In genomic region chr3:132096296-132096695, GRCm38 (mm10) we compare ENCODE assay signal across 22 mouse cellular contexts. TPM values are rescaled to one million over a fixed set of nuclear protein-coding genes. Genes with fewer than 3 reads are reported as not detected.
DNase-seq lines count a peak whose midpoint lies in the region; ATAC-seq lines count a peak whose summit lies in the region.
"Had no signal": no experiment of that assay in that cellular context is flagged by ENCODE, and none has a peak within 500 bp of the region (broad histone marks: within the 10 kb centered on the region; RNA-seq: fewer than 3 reads in every experiment).

No protein-coding gene starts in this region.

- WGBS in embryonic facial prominence, embryonic 14.5 days, result 68% methylated on average over 6 of the region's 6 CpGs
- WGBS in embryonic facial prominence, embryonic 10.5 days, result 86% methylated on average over 6 of the region's 6 CpGs
- WGBS in kidney, embryonic 15.5 days, result 59% methylated on average over 6 of the region's 6 CpGs
- WGBS in midbrain, embryonic 14.5 days, result 80% methylated on average over 6 of the region's 6 CpGs
- WGBS in midbrain, embryonic 16.5 days, result 80% methylated on average over 6 of the region's 6 CpGs

- H3K36me3 ChIP-seq in embryonic facial prominence, embryonic 14.5 days (ENCODE audit: control insufficient read depth, insufficient read depth, low read length), result no peaks in the 10 kb centered on the region
- H3K36me3 ChIP-seq in embryonic facial prominence, embryonic 10.5 days (replicated peaks), result no peaks in the 10 kb centered on the region
- H3K36me3 ChIP-seq in kidney, embryonic 15.5 days, result no peaks in the 10 kb centered on the region
- H3K36me3 ChIP-seq in midbrain, embryonic 14.5 days (ENCODE audit: control insufficient read depth, insufficient read depth, low read length), result no peaks in the 10 kb centered on the region
- no peaks in the 10 kb centered on the region for H3K36me3 ChIP-seq in midbrain, embryonic 16.5 days (ENCODE audit: control insufficient read depth, insufficient read depth, low read length)
- H3K36me3 ChIP-seq: embryonic facial prominence, embryonic 13.5 days; heart, embryonic 15.5 days; hindbrain, embryonic 10.5 days; liver, embryonic 13.5 days; midbrain, embryonic 15.5 days had no signal

- peak; percentile 56 for DNase-seq in embryonic facial prominence, embryonic 14.5 days (ENCODE audit: low spot score)
- no peak for DNase-seq in embryonic facial prominence, embryonic 10.5 days (ENCODE audit: low spot score)
- DNase-seq in kidney, adult 11 months, result peak; percentile 43
- no peak for DNase-seq in midbrain, embryonic 14.5 days
- peak; percentile 47 to 56 for DNase-seq in kidney, postnatal 4 days
- DNase-seq in layer of hippocampus, postnatal 14 days (ENCODE audit: low spot score in 2 of 2), result no peak
- DNase-seq: cerebellum, adult 2 months; gastrocnemius, adult 2 months; layer of hippocampus, postnatal 36 days; liver, embryonic 13.5 days; lung, postnatal 14 days; right cerebral cortex, postnatal 25 days; thymus, adult 18-20 months had no signal

- no peaks in the 10 kb centered on the region for H3K27me3 ChIP-seq in embryonic facial prominence, embryonic 14.5 days (replicated peaks; ENCODE audit: control insufficient read depth, insufficient read depth, low read length)
- H3K27me3 ChIP-seq in embryonic facial prominence, embryonic 10.5 days (replicated peaks; ENCODE audit: low read depth, poor library complexity, severe bottlenecking), result no peaks in the 10 kb centered on the region
- no peaks in the 10 kb centered on the region for H3K27me3 ChIP-seq in kidney, embryonic 15.5 days
- no peaks in the 10 kb centered on the region for H3K27me3 ChIP-seq in midbrain, embryonic 14.5 days (ENCODE audit: control insufficient read depth, insufficient read depth, low read length)
- no peaks in the 10 kb centered on the region for H3K27me3 ChIP-seq in midbrain, embryonic 16.5 days (ENCODE audit: control insufficient read depth, insufficient read depth, low read depth, low read length)
- H3K27me3 ChIP-seq: embryonic facial prominence, embryonic 13.5 days; heart, embryonic 15.5 days; limb, embryonic 13.5 days; liver, embryonic 13.5 days; megakaryocyte, embryonic 14.5 days; midbrain, embryonic 15.5 days had no signal

- H3K4me1 ChIP-seq in embryonic facial prominence, embryonic 14.5 days (ENCODE audit: control insufficient read depth, insufficient read depth, low read length), result no peaks in the 10 kb centered on the region
- H3K4me1 ChIP-seq in embryonic facial prominence, embryonic 10.5 days, result no peaks in the 10 kb centered on the region
- no peaks in the 10 kb centered on the region for H3K4me1 ChIP-seq in kidney, embryonic 15.5 days
- no peaks in the 10 kb centered on the region for H3K4me1 ChIP-seq in midbrain, embryonic 14.5 days (ENCODE audit: control insufficient read depth, insufficient read depth, low read length)
- no peaks in the 10 kb centered on the region for H3K4me1 ChIP-seq in midbrain, embryonic 16.5 days (ENCODE audit: control insufficient read depth, insufficient read depth, low read length)
- H3K4me1 ChIP-seq: heart, embryonic 15.5 days; hindbrain, embryonic 10.5 days; limb, embryonic 13.5 days; liver, embryonic 13.5 days; megakaryocyte, embryonic 14.5 days; midbrain, embryonic 15.5 days had no signal

- ATAC-seq in embryonic facial prominence, embryonic 14.5 days (ENCODE audit: low read depth), result no peak
- ATAC-seq in kidney, embryonic 15.5 days (replicated peaks; ENCODE audit: low FRiP score), result no peak
- peak; percentile 27; the same call in 1 of the 2 replicates for ATAC-seq in midbrain, embryonic 14.5 days (ENCODE audit: low FRiP score, low TSS enrichment)
- ATAC-seq in midbrain, embryonic 16.5 days, result no peak
- ATAC-seq: midbrain, embryonic 15.5 days had no signal

- no peak overlapping the region for H3K27ac ChIP-seq in embryonic facial prominence, embryonic 14.5 days (replicated peaks; ENCODE audit: low read depth, low read length)
- H3K27ac ChIP-seq in embryonic facial prominence, embryonic 10.5 days (replicated peaks), result no peak overlapping the region
- H3K27ac ChIP-seq in kidney, embryonic 15.5 days, result no peak overlapping the region
- H3K27ac ChIP-seq in midbrain, embryonic 14.5 days (replicated peaks; ENCODE audit: low read depth, low read length), result no peak overlapping the region
- no peak overlapping the region for H3K27ac ChIP-seq in midbrain, embryonic 16.5 days (ENCODE audit: low read length)
- H3K27ac ChIP-seq: embryonic facial prominence, embryonic 13.5 days; gastrocnemius, adult 2 months; heart, embryonic 15.5 days; hindbrain, embryonic 10.5 days; limb, embryonic 13.5 days; liver, embryonic 13.5 days; midbrain, embryonic 15.5 days had no signal

- H3K4me2 ChIP-seq in embryonic facial prominence, embryonic 14.5 days (ENCODE audit: low read depth, low read length), result no peak overlapping the region
- H3K4me2 ChIP-seq in kidney, embryonic 15.5 days, result no peak overlapping the region
- no peak overlapping the region for H3K4me2 ChIP-seq in midbrain, embryonic 14.5 days (ENCODE audit: low read length)
- no peak overlapping the region for H3K4me2 ChIP-seq in midbrain, embryonic 16.5 days (ENCODE audit: low read length)
- H3K4me2 ChIP-seq: embryonic facial prominence, embryonic 13.5 days; heart, embryonic 15.5 days; limb, embryonic 13.5 days; liver, embryonic 13.5 days; midbrain, embryonic 15.5 days had no signal

- H3K9me3 ChIP-seq in embryonic facial prominence, embryonic 14.5 days (ENCODE audit: control insufficient read depth, low read length), result 0 out of 2 replicates have a peak, but pooled peaks cover 3% of the 10 kb centered on the region
- H3K9me3 ChIP-seq in embryonic facial prominence, embryonic 10.5 days, result no peaks in the 10 kb centered on the region
- H3K9me3 ChIP-seq in kidney, embryonic 15.5 days (replicated peaks), result no peaks in the 10 kb centered on the region
- H3K9me3 ChIP-seq in midbrain, embryonic 14.5 days (ENCODE audit: control insufficient read depth, low read length), result no peaks in the 10 kb centered on the region
- H3K9me3 ChIP-seq in midbrain, embryonic 16.5 days (replicated peaks; ENCODE audit: control insufficient read depth, low read length, poor library complexity, severe bottlenecking), result no peaks in the 10 kb centered on the region
- H3K9me3 ChIP-seq: embryonic facial prominence, embryonic 13.5 days; heart, embryonic 15.5 days; limb, embryonic 13.5 days; liver, embryonic 13.5 days; midbrain, embryonic 15.5 days had no signal

- H3K4me3 ChIP-seq in embryonic facial prominence, embryonic 14.5 days (ENCODE audit: low read depth, low read length), result no peak overlapping the region
- no peak overlapping the region for H3K4me3 ChIP-seq in embryonic facial prominence, embryonic 10.5 days
- no peak overlapping the region for H3K4me3 ChIP-seq in kidney, embryonic 15.5 days (replicated peaks)
- no peak overlapping the region for H3K4me3 ChIP-seq in midbrain, embryonic 14.5 days (replicated peaks; ENCODE audit: low read depth, low read length)
- H3K4me3 ChIP-seq in midbrain, embryonic 16.5 days (ENCODE audit: low read depth, low read length), result no peak overlapping the region
- H3K4me3 ChIP-seq: embryonic facial prominence, embryonic 13.5 days; gastrocnemius, adult 2 months; heart, embryonic 15.5 days; hindbrain, embryonic 10.5 days; limb, embryonic 13.5 days; liver, embryonic 13.5 days; megakaryocyte, embryonic 14.5 days; midbrain, embryonic 15.5 days had no signal

- H3K9ac ChIP-seq in embryonic facial prominence, embryonic 14.5 days (ENCODE audit: low read depth, low read length), result no peak overlapping the region
- no peak overlapping the region for H3K9ac ChIP-seq in kidney, embryonic 15.5 days
- H3K9ac ChIP-seq in midbrain, embryonic 14.5 days (replicated peaks; ENCODE audit: low read length), result no peak overlapping the region
- H3K9ac ChIP-seq in midbrain, embryonic 16.5 days (ENCODE audit: low read depth, low read length), result no peak overlapping the region
- H3K9ac ChIP-seq: embryonic facial prominence, embryonic 13.5 days; heart, embryonic 15.5 days; limb, embryonic 13.5 days; liver, embryonic 13.5 days; midbrain, embryonic 15.5 days had no signal

RNA-seq across cellular contexts. Expression of gene Dkk2, which starts 11.2 kb away (rescaled TPM):
- polyA plus RNA-seq in embryonic facial prominence, embryonic 14.5 days (2014; fragmentation: Nextera tagmentation; extraction: Ambion mirVana), result 25.0 and 33.6 TPM in 2 replicates
- 5.7 and 12.1 TPM in 2 replicates for polyA plus RNA-seq in embryonic facial prominence, embryonic 10.5 days (2016; fragmentation: Nextera tagmentation; extraction: Ambion mirVana)
- 12.0 and 14.4 TPM in 2 replicates for polyA plus RNA-seq in kidney, embryonic 15.5 days (2015; fragmentation: Nextera tagmentation; extraction: Ambion mirVana)
- 0.63 and 1.2 TPM in 2 replicates for polyA plus RNA-seq in midbrain, embryonic 14.5 days (2014; fragmentation: Nextera tagmentation; extraction: Ambion mirVana)
- 1.6 TPM in 2 replicates for polyA plus RNA-seq in midbrain, embryonic 16.5 days (2015; fragmentation: Nextera tagmentation; extraction: Ambion mirVana)
- under 1 TPM; 0.43 to 0.51 TPM for total RNA-seq in layer of hippocampus, postnatal 14 days (2021)
- total RNA-seq: granulocyte monocyte progenitor cell, adult 5-6 weeks had no signal

Comparison
In these comparisons a context has a peak if more than half of its experiments do, and no peak if none do; other contexts are left out.
1. DNase-seq: peak in embryonic facial prominence, embryonic 14.5 days (single experiment), kidney, adult 11 months (single experiment) and kidney, postnatal 4 days (2 of 2); none in embryonic facial prominence, embryonic 10.5 days (single experiment), midbrain, embryonic 14.5 days (single experiment) and layer of hippocampus, postnatal 14 days (0 of 2).